Mouse (Mus musculus) forebrain, postnatal 0 days (tissue): ENCODE results near the gene Ormdl1. TPM values are rescaled to one million over a fixed set of nuclear protein-coding genes. Genes with fewer than 3 reads are reported as not detected.
"Not testable (repeated sequence)": the region's sequence is repeated elsewhere in the genome, so short reads cannot be mapped to it uniquely, and the experiment has no call there.

Source experiments
- ATAC-seq: fragments of 200-750 bp; cut with Nextera tagmentation; 2 replicates; pipeline ENCODE4 v1.8.0; 2017; ENCODE audit warnings: mild to moderate bottlenecking, moderate library complexity
- DNase-seq: peaks from one replicate; pipeline ENCODE4 v3.0.0-alpha.2; 2015
- H3K27ac ChIP-seq: fragments of 300-500 bp; sonication (generic); 2 replicates; pipeline ENCODE4 v1.5.1; 2014; ENCODE audit warnings: low read depth, mild to moderate bottlenecking, antibody characterized with exemption, low read length, moderate library complexity, mixed read lengths
- H3K27me3 ChIP-seq: fragments of 300-500 bp; sonication (generic); 2 replicates; pipeline ENCODE4 v1.6.1; 2014; ENCODE audit warnings: mild to moderate bottlenecking, low read length, mixed read lengths; ENCODE audit not compliant: insufficient read depth
- H3K36me3 ChIP-seq: fragments of 300-500 bp; sonication (generic); 2 replicates; pipeline ENCODE4 v1.6.1; 2014; ENCODE audit warnings: mild to moderate bottlenecking, moderate library complexity; ENCODE audit not compliant: insufficient read depth
- H3K4me1 ChIP-seq: fragments of 300-500 bp; sonication (generic); 2 replicates; pipeline ENCODE4 v1.6.1; 2014; ENCODE audit warnings: antibody characterized with exemption; ENCODE audit not compliant: insufficient read depth
- H3K4me2 ChIP-seq: fragments of 300-500 bp; sonication (generic); 2 replicates; pipeline ENCODE4 v1.6.1; 2014; ENCODE audit warnings: low read depth, mild to moderate bottlenecking, moderate library complexity
- H3K4me3 ChIP-seq: fragments of 300-500 bp; sonication (generic); 2 replicates; pipeline ENCODE4 v1.5.1; 2014; ENCODE audit warnings: low read depth, low read length, mixed read lengths
- H3K9ac ChIP-seq: fragments of 300-500 bp; sonication (generic); 2 replicates; pipeline ENCODE4 v1.6.1; 2014; ENCODE audit warnings: mild to moderate bottlenecking
- H3K9me3 ChIP-seq: fragments of 300-500 bp; sonication (generic); 2 replicates; pipeline ENCODE4 v1.6.1; 2016; ENCODE audit warnings: low read length
- CTCF ChIP-seq: sonication (generic); IDR thresholded peaks from 2 replicates; pipeline ENCODE4 v1.5.1; 2016; ENCODE audit warnings: antibody characterized with exemption, control low read depth, low read depth
- WGBS: fragments of 180-500 bp; shearing (Covaris S2); extraction: QIAGEN DNeasy Blood & Tissue Kit; methylation state at CpG from one replicate; pipeline ENCODE4 v1.1.7; 2014; 5-methylcytosine and 5-hydroxymethylcytosine counted together
- polyA plus RNA-seq: library from polyadenylated mRNA; unstranded; fragments of >200 nt; fragmentation: Nextera tagmentation; extraction: Ambion mirVana; gene quantifications from 2 replicates; pipeline ENCODE4 v1.2.1, GENCODE M21; 2015
- total RNA-seq: library from RNA; depleted of rRNA; stranded (reverse); fragments of >200 nt; gene quantifications from 2 replicates; pipeline ENCODE4 v1.2.3, GENCODE M21; 2014; rRNA removed

Ormdl1 gene
- 34.2 and 42.3 TPM in 2 replicates for total RNA-seq
- 33.8 and 38.1 TPM in 2 replicates for polyA plus RNA-seq

GRCm38 (mm10) chr1:53296581-53297383, at the start of gene Ormdl1, which contains the start of the genes Pms1 and Gm28778:
Gene Ormdl1, plus strand, starts transcription at chr1:53297095.
Gene Pms1, minus strand, starts transcription at chr1:53297018.
Gene Gm28778, plus strand, starts transcription at chr1:53297111.
- no peaks in the 10 kb centered on the region for H3K9me3 ChIP-seq
- H3K36me3 ChIP-seq = no peaks in the 10 kb centered on the region
- H3K27me3 ChIP-seq = no peaks in the 10 kb centered on the region
- H3K4me2 ChIP-seq = peak within 1 kb of the TSS; percentile 69
- H3K9ac ChIP-seq = peak within 1 kb of the TSS; percentile 69
- ATAC-seq = peak; percentile 99
- peak within 1 kb of the TSS; percentile 91 for H3K4me3 ChIP-seq
- peak; percentile 33; the same call in 1 of the 2 replicates for TF ChIP-seq CTCF
- H3K27ac ChIP-seq = peak within 1 kb of the TSS; percentile 66
- DNase-seq = peak; percentile 97
- whole genome bisulfite sequencing = 1% methylated on average over 66 of the region's 66 CpGs
- H3K4me1 ChIP-seq = no peaks in the 10 kb centered on the region; the same call in 1 of the 2 replicates

- not testable (repeated sequence) for H3K27me3 ChIP-seq, H3K4me3 ChIP-seq, H3K36me3 ChIP-seq, H3K27ac ChIP-seq, H3K9ac ChIP-seq, H3K4me2 ChIP-seq, DNase-seq, H3K9me3 ChIP-seq, ATAC-seq, H3K4me1 ChIP-seq
These were observed 31.8 kb upstream of the Ormdl1 start for GRCm38 (mm10) chr1:53264958-53265612.

GRCm38 (mm10) chr1:53269901-53270300, 27.0 kb upstream of the Ormdl1 start:
- Histone ChIP-seq H3K9me3 (no peaks in the 10 kb centered on the region), H3K27me3 (no peaks in the 10 kb centered on the region), H3K36me3 (no peaks in the 10 kb centered on the region), H3K4me3 (no peak overlapping the region), H3K4me2 (no peak overlapping the region), H3K27ac (no peak overlapping the region), H3K9ac (no peak overlapping the region), H3K4me1 (no peaks in the 10 kb centered on the region)
- DNase-seq = no peak
- no peak for ATAC-seq
- TF ChIP-seq CTCF = no peak
- 96% methylated on average over 3 of the region's 3 CpGs for WGBS

- DNase-seq = peak; percentile 59
- Histone ChIP-seq H3K9ac (no peak overlapping the region), H3K4me1 (no peaks in the 10 kb centered on the region), H3K4me3 (no peak overlapping the region), H3K27ac (no peak overlapping the region), H3K4me2 (no peak overlapping the region), H3K27me3 (no peaks in the 10 kb centered on the region), H3K36me3 (no peaks in the 10 kb centered on the region), H3K9me3 (no peaks in the 10 kb centered on the region)
- ATAC-seq = peak; percentile 40; the same call in 1 of the 2 replicates
- peak; percentile 76 for TF ChIP-seq CTCF
These were observed 24.2 kb upstream of the Ormdl1 start for GRCm38 (mm10) chr1:53272646-53273045.

DNA sequence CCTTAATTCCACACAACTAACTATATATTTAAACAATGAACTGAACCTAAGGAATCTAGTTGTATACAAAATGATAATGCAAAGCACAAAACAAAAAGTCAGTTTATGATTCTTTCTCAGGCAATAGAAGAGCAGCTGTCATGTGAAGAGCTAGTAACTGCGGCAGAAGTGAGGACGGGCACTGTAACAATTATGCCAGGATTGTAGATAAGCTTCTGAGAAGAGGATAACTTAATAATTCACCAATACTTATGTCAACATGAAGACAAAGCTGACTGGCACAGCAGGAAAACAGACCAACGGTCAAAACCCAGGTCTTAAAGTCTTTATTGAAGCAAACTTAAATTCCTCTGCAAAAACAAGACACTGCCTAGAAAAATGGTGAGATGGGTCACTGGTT, 5.7 kb upstream of the Ormdl1 start:
- Histone ChIP-seq H3K4me3 (no peak overlapping the region), H3K27ac (no peak overlapping the region), H3K9me3 (no peaks in the 10 kb centered on the region), H3K36me3 (no peaks in the 10 kb centered on the region), H3K9ac (no peak overlapping the region), H3K4me2 (no peak overlapping the region), H3K4me1 (no peaks in the 10 kb centered on the region), H3K27me3 (no peaks in the 10 kb centered on the region)
- 88% methylated on average over 3 of the region's 3 CpGs for WGBS
- ATAC-seq (no peak), DNase-seq (no peak)
- TF ChIP-seq CTCF = no peak

GRCm38 (mm10) chr1:53300506-53300905, 3.6 kb downstream of the Ormdl1 start:
- H3K9ac ChIP-seq = no peak overlapping the region
- H3K4me2 ChIP-seq = no peak overlapping the region
- no peak for DNase-seq
- no peaks in the 10 kb centered on the region; the same call in 1 of the 2 replicates for H3K4me1 ChIP-seq
- no peak for TF ChIP-seq CTCF
- no peaks in the 10 kb centered on the region for H3K36me3 ChIP-seq
- H3K27me3 ChIP-seq = no peaks in the 10 kb centered on the region
- H3K9me3 ChIP-seq = no peaks in the 10 kb centered on the region
- H3K27ac ChIP-seq = no peak overlapping the region
- no peak for ATAC-seq
- 84% methylated on average over 4 of the region's 4 CpGs for WGBS
- no peak overlapping the region for H3K4me3 ChIP-seq
